Mouse (Mus musculus): ENCODE measurements around the gene Arv1.

DNA sequence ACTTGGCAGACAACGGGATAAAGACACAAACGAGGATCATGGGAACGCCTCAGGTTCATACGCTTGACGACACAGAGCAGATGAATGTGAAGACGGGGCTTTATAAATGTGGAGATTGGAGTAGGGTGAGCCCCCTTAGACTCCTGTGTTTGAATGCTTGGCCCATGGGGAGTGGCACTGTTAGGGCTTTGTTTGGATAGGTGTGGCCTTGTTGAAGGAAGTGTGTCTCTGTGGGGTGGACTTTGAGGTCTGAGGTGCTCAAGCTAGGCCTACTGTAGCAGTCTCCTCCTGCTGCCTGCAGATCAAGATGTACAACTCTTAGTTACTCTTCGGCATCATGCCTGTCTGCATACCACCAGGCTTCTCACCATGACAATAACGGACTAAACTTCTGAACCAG lies 16.1 kb upstream of the Arv1 start:
- TF ChIP-seq CTCF (IDR thresholded peaks at IDR 0.05) (no peak), EP300 (IDR thresholded peaks at IDR 0.05) (no peak)
